21 mouse cellular contexts compared by ENCODE assay signal in the genomic region with DNA sequence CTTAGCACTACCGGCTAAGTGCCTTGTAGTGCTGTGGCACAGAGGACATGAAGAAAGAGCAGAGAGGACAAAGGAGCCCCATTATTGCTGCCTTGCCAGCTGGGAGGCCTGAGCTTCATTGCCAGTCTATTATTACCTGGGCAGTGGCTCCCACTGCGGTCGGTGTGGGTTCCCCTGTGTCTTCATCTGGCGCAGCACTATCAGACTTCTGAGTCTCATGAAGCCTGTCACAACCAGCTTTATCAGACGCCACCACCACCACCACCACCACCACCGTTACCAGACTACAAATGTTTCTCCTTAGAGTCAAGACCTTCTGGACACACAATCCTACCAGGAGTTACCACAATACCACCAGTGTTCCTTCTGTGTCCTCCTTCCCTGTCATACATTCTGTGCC.
A peak's percentile ranks its signal among the peaks of the same experiment; 100 is the strongest.
DNase-seq lines count a peak whose midpoint lies in the region; ATAC-seq lines count a peak whose summit lies in the region.
"Had no signal": no experiment of that assay in that cellular context is flagged by ENCODE, and none has a peak within 500 bp of the region (broad histone marks: within the 10 kb centered on the region; RNA-seq: fewer than 3 reads in every experiment).

No protein-coding gene starts in this region.

- peak; percentile 61 for DNase-seq in heart, adult 11 months
- DNase-seq in heart, postnatal 14 days: no peak
- peak; percentile 23 for DNase-seq in testis, postnatal 10 days (ENCODE audit: low spot score)
- no peak for DNase-seq in testis, postnatal 14 days (ENCODE audit: low spot score)
- no peak for DNase-seq in frontal cortex, postnatal 25 days (ENCODE audit: low spot score in 2 of 2)
- DNase-seq: adrenal gland, adult 8-10 months; adrenal gland, postnatal 14 days; adrenal gland, postnatal 36 days; B cell, adult 2 months; cerebellum, adult 11-12 months; cerebellum, adult 2 months; cerebellum, adult 9-10 months; cerebellum, postnatal 10 days; cerebellum, postnatal 25 days; embryo, embryonic 11 days had no signal

- intact Hi-C loops in heart, postnatal 14 days (cut with DNase I): loop anchor here (10.0 kb wide), 1 partner anchor 146 kb away; no protein-coding TSS in a partner anchor

- ATAC-seq in megakaryocyte-erythroid progenitor cell, adult 5-6 weeks (replicated peaks; ENCODE audit: low FRiP score, low TSS enrichment, poor library complexity, severe bottlenecking): peak; percentile 79
- ATAC-seq: activated CD4-positive, CD25-positive, alpha-beta regulatory T cell, adult 4 months; CD4-positive, CD25-positive, alpha-beta regulatory T cell, adult 4 months; forebrain, embryonic 14.5 days; forebrain, embryonic 16.5 days; Patski had no signal

Comparison
In these comparisons a context has a peak if more than half of its experiments do, and no peak if none do; other contexts are left out.
1. DNase-seq: peak in heart, adult 11 months (single experiment) and testis, postnatal 10 days (single experiment); none in heart, postnatal 14 days (0 of 2), testis, postnatal 14 days (single experiment) and frontal cortex, postnatal 25 days (0 of 2).